Mouse (Mus musculus) spleen, postnatal 10 days (tissue): ENCODE results near the gene E130114P18Rik.

ENCODE experiments used
- DNase-seq, 2 experiments: peaks; one replicate each; pipeline ENCODE4 v3.0.0; 2021 to 2022; ENCODE audit warnings: low spot score in 2 of 2

E130114P18Rik gene

DNA sequence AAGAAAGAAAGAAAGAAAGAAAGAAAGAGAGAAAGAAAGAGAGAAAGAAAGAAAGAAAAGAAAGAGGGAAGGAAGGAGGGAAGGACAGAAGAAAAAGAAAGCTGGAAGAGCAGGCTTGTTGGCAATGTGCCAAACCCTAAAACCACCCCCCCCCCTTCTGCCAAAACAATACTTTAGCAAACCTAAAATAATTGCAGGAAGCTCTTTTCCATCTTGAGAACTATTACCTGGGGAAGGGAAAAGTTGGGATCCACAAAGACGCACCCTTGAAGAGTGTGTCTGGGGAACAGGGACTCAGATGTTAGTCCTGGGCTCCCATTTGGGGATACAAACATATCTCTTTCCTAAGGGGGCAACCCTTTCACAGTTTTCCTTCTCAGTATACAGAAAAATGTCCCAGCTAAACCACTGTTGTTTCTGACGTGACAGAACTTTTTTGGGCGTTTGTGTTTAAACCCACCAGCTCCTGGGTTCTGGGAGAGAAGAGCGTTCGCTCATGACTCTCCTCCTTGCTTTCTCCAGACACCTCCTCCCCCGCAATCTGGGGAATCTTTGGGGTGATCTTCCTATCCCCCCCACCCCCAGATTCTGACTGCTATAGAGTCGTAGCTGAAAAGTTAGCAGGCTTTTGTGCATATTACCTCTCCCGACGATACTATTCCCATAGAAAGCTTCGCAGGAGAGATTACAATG is 1.3 kb downstream of the E130114P18Rik start:
- DNase-seq, result peak; percentile 25 to 42

DNA sequence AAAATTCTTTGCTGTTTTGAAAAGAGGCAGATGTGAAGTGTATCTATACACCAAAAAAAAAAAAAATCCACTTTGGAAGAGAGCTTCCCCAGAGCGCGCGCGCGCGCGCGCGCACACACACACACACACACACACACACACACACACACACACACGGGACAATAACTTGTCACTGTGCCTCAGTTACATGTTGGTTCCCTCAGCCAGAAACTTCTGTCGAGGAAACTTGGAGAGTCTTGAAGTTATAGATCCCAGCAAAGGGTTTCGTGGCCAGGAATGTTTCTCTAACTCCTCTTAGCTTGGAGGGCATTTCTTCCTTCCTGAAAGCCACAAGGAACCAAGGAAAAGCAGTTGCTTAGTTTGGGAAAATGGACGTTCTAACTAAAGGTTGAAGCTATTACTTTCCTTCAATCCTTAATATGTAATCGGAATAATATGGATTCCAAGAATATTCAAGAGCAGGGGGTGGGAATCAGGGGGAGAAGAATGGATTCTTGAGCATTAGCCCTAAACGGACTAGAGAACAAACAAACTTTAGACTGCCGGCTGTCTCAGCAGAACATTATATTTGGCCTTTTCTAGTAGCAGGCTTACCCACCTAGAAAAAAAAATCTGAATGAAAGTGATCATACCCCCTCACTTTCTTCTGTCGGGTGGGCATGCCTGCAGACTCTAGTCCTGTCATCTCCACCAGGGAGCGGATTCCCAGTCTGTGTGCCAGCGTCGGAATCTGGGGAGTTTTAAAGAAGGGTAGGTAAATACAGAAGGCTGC is 2.2 kb downstream of the E130114P18Rik start:
- peak in 1 of 2 experiments; percentile 32 for DNase-seq

DNA sequence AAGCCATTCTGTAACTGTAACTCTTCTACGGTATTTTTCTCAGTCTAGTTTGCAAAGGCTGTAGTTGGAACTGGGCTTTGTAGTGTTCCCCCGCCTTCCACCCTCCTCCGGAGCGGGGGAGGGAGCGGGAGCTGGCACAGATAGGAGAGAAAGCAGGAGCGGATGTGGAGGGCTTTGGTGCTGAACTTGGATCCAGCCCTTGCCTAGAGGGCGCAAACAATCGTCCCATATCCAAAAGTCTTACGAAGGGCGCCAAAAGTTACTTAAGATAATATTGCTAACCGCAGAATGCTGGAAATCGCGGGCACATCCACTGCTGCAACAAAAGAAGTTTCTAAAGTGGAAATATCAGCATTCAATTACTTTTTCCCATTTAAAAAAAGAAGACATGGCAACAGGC is 2.8 kb downstream of the E130114P18Rik start:
- peak; percentile 42 to 59 for DNase-seq

DNA sequence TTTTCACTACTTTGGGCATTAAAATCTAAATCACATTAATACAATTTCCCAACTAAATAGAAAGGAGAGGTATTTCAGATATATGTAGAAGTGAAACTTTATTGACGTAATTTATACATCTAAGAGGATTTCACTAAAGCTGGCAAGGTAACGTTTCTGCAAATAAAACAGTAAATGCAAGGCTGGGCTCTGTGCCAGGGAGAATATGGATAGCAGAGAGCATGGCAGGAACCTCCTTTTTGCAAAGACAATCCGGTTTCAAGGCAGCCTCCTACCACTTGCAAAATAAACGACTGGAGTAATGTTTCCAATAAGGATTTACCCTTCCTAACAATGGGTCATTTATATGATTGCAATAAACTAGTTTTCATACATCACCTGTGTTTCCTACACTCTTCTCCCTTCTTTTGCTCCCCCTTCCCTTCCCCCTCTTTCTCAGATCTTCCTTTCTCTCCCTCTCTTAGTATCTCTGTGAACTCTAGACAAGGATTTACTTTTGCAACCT is 3.4 kb downstream of the E130114P18Rik start:
- peak in 1 of 2 experiments; percentile 46 for DNase-seq

DNA sequence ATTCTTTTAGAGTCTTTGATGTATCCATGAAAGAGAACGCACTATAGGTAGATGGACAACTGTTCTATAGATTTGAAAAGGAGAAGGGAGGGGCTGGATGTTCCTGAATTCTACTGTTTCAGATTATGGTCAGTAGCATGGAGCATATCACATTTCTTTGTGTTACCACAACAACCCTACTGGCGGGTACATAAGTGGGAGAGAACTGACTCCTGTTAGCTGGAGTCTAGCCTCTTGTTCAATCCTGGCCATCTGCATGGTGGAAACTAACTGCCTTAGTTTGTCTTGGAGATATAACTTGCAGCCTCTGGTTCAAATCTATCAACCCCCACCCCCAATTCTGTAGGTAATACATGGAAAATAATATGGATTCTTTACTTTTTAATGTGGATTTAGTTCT is 4.1 kb downstream of the E130114P18Rik start:
- DNase-seq, result no peak

DNA sequence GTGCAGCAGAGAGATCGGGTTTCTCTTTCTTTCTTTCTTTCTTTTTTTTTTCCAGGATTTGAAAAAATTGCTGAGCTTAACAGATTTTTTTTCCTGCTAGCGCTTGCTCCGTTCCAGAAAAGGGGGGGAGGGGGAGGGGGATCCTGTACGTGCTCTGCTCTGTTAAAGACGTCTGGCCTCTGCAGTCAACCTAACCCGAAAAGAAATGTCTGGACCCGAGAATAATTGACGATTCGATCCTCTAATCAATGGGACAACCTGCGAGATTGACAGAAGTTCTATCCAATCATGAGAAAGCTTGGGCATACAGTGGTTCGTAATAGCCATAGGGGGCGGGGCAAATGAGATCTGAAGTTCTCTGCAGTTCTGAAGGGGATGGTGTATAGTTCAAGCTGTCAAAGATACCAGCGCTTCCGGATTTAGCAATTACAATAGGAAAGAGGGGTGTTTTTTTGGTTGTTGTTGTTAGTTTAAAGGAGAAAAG is 4.7 kb downstream of the E130114P18Rik start:
- DNase-seq, result peak; percentile 79 to 89

DNA sequence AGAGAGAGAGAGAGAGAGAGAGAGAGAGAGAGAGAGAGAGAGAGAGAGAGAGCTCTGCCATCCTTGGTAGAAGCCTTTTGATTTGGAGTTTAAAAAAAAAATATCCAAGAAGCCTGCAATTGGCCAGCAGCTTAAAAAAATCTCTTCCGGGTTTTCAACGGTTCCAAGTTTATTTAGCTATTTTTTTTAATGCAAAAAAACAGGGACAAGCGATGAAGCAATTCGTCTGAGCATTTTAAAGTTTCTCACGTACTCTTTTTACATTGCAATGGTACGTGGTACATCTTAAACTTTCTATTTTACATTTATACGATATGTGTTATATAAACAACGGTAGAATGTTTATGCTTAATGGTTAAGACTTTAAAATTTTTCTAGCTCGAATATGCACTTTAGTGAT is 5.2 kb downstream of the E130114P18Rik start, which contains the start of gene Nfia:
Gene Nfia (plus strand): TSS at position 94 of the 400 bp plus-strand sequence.
- no peak for DNase-seq

DNA sequence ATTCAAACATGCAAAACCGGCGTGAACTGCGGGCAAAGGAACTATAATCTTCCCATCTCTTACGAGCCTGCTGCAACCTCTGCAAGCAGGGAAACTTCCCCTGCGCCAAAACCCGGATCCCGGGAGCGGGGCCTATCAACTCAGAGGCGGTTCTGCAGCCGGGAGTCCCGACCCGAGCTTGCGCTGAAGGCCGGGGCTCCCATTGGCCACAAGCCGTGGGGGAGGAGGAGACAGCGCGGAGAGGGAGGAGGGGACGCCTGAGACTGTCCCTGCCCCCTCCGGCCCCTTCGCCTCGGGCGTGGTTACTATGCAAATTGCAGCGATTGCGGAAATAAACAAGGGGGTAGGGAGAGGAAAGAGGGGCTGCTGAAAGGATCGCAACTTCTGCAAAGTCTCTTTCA is 5.8 kb downstream of the E130114P18Rik start:
- peak; percentile 83 to 92 for DNase-seq

DNA sequence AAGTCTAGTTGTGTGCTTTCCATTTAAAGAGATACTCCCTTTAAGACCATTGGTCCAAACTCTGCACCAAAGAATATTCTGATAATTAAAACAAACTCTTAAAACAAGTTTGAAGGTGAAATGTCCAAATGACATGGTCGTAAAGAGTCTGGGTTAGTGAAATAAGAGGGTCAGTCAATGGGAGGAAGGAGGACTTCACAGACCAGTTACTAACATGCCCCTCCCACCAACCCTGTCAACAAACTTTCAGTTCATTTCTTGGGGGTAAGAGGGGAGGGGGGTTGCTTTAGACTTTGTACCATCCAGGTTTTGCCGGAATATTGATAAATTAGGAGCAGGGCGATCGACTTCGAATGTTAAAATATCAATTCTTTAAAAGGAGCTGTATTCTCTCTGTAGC is 6.5 kb downstream of the E130114P18Rik start:
- DNase-seq, result no peak

DNA sequence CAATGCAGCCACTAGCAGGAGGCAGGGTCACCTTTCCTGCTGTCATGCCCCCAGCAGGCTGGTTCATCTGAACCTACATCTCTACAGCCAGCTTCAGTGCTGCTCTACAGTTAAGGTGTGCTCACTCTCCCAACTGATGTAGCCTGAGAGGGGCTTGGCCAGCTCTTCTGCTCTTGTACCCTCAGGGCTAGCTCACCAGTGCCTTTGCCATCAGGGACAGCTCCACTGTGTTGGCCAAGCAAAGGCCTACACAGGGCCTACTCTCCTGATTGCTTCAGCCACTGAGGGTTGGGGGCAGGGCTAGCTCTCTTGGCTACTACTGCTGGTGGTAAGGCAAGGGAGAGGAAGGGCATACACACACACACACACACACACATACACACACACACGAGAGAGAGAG is 8.0 kb downstream of the E130114P18Rik start:
- no peak for DNase-seq

DNA sequence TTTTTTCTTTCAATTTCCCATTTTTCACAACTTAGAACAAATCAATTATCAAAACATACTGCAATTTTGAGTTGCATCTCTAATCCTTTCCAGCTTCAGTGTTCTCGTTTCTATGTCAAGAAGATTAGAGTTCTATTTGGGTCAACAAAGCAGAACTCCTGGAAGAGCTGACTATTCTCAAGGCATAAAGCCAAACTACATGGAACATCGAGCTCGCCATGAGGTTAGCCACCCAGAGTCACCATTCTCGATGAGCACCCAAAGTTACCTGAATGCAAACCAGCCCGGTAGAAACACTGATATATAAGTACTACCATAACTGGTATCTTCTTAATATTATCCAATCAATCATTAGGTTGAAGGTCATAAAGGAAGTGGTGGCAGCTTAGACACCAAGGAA is 10.4 kb downstream of the E130114P18Rik start:
- no peak for DNase-seq

DNA sequence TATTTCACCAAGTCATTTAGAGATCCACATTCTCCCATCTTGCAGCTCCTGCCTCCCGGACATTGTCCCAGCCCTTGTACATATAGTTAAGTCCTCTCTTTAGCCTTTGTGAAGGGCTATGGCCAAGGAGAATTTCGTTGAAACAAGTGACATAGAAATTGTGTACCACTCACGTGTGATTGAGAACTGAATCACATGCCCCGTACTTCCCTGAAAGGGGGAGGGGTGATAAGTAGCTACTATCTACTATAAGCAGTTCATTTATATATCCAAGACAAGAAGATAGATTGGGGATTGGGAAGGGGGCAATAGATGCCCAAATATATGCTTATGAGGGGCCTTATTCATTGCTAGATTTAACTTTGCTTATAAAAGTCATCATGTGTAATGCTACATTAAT is 10.9 kb downstream of the E130114P18Rik start:
- no peak for DNase-seq

DNA sequence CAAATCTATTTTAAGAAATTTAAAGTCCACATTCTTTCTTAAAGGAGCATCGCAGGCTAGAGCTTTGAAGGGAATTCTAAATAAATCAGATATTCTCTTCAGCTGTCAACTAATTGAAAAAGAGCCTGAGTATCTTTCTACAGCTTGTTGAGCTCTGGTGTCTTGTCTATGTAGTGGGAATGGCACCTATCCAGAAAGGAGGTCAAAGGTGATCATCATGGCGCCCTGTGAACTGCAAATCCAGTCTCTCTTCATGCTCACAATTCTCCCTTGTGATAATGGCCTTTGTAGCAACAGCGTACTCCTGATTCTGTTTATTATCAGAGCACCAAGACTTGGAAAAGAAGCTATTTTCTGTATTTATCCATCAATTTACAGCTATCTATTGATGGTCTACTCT is 11.8 kb downstream of the E130114P18Rik start:
- DNase-seq, result no peak

DNA sequence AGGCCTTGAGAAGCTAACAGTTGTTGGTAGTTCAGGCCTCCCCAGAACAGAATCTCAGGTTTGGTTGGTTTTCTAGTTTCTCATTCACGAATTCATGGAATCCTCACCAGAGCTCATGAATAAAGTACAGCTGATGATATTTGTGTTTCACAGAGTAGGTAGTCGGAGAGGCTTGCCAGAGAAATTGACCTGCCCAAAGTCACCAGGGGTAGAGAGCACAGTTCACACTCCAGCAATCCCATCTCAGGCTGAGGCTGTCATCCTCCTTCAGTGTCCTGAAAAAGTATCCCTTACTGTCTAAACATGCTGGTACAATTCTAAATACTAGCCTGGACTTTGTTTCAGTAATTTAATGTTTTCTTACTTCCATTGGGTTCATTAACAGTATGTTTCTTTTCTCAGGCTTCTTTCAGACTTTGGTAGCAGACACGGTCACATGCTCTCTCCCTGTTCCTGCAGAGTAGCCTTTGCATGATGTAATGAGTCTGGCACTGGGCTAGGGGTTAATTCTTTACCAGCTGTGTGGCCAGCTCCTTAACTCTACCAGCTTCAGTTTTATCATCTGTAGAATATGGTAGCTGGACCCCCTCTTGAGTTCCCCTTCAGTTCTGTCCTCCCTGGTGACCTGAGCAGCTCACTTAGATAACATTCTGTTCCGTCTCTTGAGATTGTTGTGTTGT is 12.4 kb downstream of the E130114P18Rik start:
- no peak for DNase-seq

DNA sequence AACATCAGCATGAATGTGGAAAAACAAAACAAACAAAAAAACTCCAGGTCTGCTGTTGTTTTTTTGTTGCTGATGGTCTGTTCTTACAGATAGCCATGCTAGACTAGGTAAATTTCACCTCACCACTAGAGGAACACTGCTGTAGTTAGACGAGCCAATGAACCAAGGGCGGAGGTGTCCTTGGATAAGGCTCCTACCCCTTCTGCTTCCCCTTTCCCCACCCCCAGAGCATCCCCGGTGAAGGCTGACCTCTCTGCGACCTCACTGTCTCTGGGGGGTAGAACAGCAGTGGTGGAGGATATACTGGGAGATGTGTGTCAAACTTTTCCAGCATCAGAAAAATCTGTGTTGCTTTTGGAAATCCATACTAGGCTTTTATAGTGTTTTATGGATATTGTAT is 13.3 kb downstream of the E130114P18Rik start:
- DNase-seq, result no peak

DNA sequence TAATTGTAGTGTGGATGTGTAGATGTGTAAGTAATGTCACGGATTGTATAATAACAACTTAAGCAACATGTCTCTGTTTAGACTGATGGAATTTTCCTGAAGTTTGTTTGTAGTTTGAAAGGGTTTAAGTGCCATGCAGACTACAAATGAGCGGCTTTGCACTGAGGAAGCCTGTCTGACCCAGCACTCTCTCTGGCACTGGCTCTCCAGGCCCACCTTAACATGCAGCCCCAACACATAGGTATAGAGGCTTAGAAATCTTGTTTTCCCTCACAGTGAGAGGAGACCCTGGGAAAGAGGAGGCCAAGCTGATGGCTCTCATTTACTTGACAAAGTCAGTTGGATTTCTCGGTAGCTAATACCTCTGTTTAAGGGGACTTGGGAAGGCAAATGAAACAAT is 19.2 kb downstream of the E130114P18Rik start:
- no peak for DNase-seq

DNA sequence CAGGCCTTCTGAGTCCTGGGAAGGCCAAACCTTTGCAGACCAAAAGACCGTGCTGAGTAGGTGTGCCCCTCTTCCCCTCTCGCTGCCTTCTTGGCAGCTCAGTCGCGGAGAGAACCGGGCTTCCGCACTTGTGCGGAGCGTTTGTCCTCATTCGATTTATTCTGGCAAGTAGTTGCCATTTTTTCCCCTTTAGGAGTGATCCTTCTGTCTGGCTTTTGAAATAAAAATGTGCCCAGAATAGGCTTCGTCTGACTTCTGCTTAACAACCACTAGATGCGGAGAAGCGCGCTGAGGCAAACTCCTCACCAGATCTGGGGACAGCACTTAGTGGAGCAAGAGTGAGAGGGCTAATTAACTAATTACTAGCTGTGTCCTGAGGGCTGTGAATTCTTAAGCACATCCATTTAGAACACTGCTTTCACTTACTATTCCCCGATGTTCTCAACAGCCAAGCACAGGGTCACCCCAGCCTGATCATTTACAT is 19.9 kb downstream of the E130114P18Rik start:
- no peak for DNase-seq

DNA sequence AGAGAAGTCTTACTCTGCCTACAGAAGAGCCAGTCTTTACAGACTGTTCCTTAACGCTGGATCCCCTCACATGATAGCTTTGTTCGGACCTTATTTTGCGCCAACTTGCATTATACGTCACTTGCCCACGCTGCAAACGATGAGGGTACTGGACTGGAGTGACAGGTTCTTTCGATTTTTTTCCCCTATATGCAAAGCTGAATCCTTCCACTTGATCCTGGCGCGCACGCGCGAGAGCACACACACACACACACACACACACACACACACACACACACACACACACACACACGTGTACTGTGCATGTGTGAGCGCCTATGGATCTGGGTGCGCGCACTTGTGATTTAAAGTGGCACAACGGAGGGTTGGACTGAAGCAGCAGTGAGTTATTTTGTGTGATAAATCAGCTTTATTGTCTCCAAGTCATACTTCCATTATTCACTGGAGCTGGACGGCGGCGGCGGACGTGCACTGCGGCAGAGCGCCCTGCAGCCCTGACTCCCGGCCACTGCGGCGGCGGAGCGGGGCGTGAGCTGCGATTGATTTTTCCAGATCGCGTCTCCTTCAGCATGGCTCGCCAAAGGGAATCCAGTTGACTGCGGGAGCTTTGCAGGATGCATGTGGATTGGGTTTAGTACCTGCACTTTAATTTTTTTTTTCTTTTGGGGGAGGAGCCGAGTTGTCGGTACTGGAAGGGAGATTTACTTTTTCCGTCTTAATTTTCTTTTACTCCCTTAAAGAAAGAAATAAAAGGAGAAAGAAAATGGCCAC is 20.5 kb downstream of the E130114P18Rik start:
- peak; percentile 42 to 59 for DNase-seq

DNA sequence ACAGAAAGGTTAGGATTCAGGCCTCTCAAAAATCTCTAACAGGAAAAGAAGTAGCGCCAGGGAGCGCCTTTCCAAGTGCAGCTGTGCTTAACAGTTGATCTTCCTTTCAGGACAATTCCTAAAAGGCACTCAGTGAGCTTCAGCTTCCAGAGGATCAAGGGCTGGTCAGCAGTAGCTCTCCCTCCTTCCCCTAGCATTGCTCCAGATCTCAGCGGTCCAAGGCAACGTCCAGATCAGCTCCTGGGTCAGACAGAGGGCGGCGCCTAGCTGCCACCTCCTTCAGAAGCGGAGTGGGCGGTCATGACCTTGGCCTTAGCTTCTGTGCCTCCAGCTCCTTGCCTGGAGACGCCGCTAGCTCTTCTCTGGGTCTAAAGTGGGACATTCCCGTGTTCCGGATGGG is 23.6 kb downstream of the E130114P18Rik start:
- DNase-seq, result peak in 1 of 2 experiments; percentile 25

DNA sequence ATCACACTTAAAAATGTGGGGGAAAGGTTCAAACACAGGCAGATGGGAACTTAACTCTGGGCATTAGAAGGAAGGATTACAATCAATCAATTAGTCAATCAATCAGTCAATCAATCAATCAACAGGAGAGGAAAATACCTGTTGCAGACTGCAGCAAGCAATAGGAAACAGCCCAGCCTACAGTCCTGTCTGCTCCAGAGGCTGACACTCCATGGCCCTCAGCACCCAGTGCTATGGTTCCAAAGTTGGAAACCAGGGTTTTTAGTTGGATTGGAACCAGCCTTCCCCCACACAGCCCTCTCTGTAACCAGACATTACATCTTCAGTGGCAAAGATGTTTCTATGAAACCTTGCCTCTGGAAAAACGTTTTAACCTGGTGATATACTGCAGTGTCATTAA is 24.4 kb downstream of the E130114P18Rik start:
- DNase-seq, result no peak

DNA sequence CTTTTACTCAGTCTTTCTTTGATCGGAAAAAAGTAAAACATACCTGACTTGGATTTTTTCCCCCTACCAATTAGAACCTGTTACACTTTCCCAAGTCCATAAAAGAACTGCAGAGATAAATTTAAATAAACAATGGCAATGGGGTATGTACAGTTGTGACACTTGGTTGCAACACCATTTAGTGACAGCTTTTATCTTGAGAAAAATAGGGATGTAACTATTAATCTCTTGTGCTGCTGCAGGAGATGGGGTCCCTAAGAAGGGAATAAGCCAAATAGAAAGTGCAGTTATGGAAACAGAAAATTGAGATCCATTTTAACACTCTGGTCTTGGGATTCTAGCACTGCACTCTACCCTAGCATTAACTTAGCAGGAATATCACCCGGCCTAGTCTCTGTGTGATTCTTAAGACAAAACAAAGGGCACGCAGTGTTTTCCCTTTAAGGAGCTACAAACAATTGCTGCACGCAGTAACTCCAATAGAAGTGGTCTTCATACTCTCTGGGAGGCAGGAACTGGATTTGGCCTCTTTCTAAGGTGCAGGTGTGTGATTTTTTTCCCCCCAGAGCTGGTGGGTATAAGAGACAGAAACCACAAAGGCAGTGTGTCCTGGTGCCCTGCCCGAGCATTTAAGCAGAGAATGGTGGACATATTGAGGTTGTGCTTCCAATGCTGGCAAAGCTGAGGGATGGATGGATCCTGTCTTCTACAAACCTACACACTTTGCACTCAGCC is 25.4 kb downstream of the E130114P18Rik start:
- DNase-seq, result no peak
